Mouse (Mus musculus) intestine, embryonic 14.5 days (tissue): ENCODE results near the gene Nedd9. TPM values are rescaled to one million over a fixed set of nuclear protein-coding genes. Genes with fewer than 3 reads are reported as not detected.
A peak's percentile ranks its signal among the peaks of the same experiment; 100 is the strongest.

Source experiments
- ATAC-seq: fragments of 200-750 bp; cut with Nextera tagmentation; replicated peaks from 2 replicates; pipeline ENCODE4 v1.8.0; 2017; ENCODE audit warnings: low read depth, moderate number of reproducible peaks, moderate TSS enrichment, moderate library complexity; ENCODE audit not compliant: low FRiP score, low TSS enrichment
- DNase-seq: peaks from one replicate; pipeline ENCODE4 v3.0.0-alpha.2; 2018; ENCODE audit warnings: low spot score
- H3K27ac ChIP-seq: fragments of 300-500 bp; sonication (generic); 2 replicates; pipeline ENCODE4 v1.5.1; 2014; ENCODE audit warnings: low read depth, mild to moderate bottlenecking, control low read depth
- H3K27me3 ChIP-seq: fragments of 300-500 bp; sonication (generic); replicated peaks from 2 replicates; pipeline ENCODE4 v1.6.1; 2014; ENCODE audit warnings: low read length, control low read depth; ENCODE audit not compliant: control insufficient read depth, insufficient read depth
- H3K36me3 ChIP-seq: fragments of 300-500 bp; sonication (generic); 2 replicates; pipeline ENCODE4 v1.6.1; 2014; ENCODE audit warnings: low read length, control low read depth; ENCODE audit not compliant: control insufficient read depth, insufficient read depth
- H3K4me1 ChIP-seq: fragments of 300-500 bp; sonication (generic); replicated peaks from 2 replicates; pipeline ENCODE4 v1.6.1; 2014; ENCODE audit warnings: low read length, control low read depth, mixed read lengths; ENCODE audit not compliant: control insufficient read depth, insufficient read depth
- H3K4me2 ChIP-seq: fragments of 300-500 bp; sonication (generic); 2 replicates; pipeline ENCODE4 v1.6.1; 2014; ENCODE audit warnings: low read length
- H3K4me3 ChIP-seq: fragments of 300-500 bp; sonication (generic); 2 replicates; pipeline ENCODE4 v1.5.1; 2014; ENCODE audit warnings: low read depth, low read length, control low read depth, mixed read lengths
- H3K9ac ChIP-seq: fragments of 300-500 bp; sonication (generic); 2 replicates; pipeline ENCODE4 v1.6.1; 2014; ENCODE audit warnings: mild to moderate bottlenecking, low read length
- H3K9me3 ChIP-seq: fragments of 300-500 bp; sonication (generic); 2 replicates; pipeline ENCODE4 v1.6.1; 2016; ENCODE audit warnings: low read length, control low read depth; ENCODE audit not compliant: control insufficient read depth
- WGBS: fragments of 180-500 bp; shearing (Covaris S2); extraction: QIAGEN DNeasy Blood & Tissue Kit; methylation state at CpG from one replicate; pipeline ENCODE4 v1.1.7; 2014; 5-methylcytosine and 5-hydroxymethylcytosine counted together
- polyA plus RNA-seq: library from polyadenylated mRNA; unstranded; fragments of >200 nt; fragmentation: Nextera tagmentation; extraction: Ambion mirVana; gene quantifications from 2 replicates; pipeline ENCODE4 v1.2.1, GENCODE M21; 2014

Nedd9 gene
- polyA plus RNA-seq, 1 experiment from 2014 or later = 56.5 TPM

DNA sequence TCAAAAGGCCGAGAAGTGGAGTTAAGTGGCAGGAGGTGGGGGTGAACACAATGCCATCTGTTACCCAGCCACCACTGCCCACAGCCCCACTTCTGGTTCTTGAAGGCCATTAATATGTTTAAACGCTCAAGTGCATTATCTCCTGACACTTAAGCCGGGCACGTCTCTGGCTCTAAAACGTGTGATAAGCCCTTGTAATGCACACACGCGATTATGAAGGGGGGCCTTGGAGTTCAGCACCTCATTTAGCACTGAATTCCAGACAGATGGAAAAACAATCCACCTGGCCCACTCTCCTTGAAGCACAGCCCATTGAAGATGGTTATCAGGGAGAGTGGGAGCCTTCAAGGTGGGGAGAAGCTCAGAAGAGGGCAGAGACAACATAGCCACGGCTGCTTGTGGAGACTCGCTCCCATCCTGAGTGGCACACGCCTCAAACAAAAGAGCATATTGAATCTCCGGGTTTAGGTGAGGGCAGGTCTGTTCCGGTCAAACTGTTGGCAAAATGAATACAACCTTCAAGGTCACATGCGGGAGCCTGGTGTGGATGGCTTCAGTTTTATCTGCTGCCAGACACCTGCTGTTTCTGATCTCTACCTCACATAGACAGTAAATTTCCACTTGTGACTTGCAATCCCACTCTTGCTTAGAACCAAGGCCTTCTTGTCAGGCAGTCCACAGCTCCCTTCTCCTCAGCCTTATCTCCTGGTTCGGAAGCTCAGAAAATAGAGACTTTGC is 30.7 kb downstream of the Nedd9 start:
- DNase-seq (no peak), ATAC-seq (no peak)
- Histone ChIP-seq H3K9me3 (no peaks in the 10 kb centered on the region), H3K27me3 (no peaks in the 10 kb centered on the region), H3K9ac (no peak overlapping the region), H3K4me3 (no peak overlapping the region), H3K4me2 (no peak overlapping the region), H3K36me3 (no peaks in the 10 kb centered on the region), H3K27ac (peak overlapping the region; percentile 60), H3K4me1 (peaks cover 19% of the 10 kb centered on the region)
- WGBS = 55% methylated on average over 14 of the region's 14 CpGs

DNA sequence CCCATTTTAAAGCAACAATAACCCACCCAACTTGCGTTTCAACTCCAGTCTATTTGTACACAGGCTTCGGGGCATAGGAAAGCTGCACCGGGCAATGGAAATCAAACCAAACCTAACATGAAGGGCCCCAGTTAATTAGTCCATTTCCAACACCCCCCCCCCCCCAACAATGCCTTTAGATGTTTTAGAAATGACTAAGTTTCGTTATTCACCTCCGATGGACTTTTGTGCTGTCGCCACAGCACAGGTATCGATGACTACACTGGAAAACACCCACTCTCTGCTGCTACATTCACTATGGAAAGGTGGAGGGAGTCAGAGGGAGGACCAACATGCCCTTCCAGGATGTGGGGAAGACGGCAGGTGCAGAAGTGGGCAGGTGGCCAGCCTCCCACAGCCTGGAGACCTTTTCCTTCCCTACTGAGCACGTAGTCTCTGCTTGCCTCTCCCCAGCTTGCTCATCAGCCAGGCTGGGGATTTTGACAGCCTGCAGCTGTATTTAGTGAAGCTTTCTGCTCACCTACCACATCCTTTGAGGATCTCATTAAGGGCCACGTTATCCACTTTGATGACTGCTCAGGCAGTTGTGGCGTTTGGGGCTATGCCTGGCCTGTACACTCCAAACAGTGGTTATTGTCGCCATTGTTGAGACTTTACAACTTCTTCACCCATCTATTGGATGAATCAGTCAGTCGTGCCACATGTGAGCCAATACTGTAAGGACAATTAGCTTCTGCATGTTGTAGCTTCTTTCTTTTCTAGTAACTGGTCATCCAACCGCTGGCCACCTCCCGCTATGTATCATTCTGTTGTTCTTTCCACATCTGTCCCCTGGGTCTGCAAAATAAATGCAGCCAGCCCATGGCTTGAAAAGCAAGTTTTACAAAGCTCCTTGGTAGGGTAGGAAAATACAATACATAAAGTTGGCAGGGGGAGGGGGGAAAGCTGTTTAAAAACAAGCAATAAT is 33.7 kb downstream of the Nedd9 start:
- H3K9me3 ChIP-seq = no peaks in the 10 kb centered on the region
- no peak overlapping the region for H3K4me2 ChIP-seq
- peaks cover 19% of the 10 kb centered on the region for H3K4me1 ChIP-seq
- DNase-seq (no peak), ATAC-seq (no peak)
- 87% methylated on average over 15 of the region's 15 CpGs for WGBS
- H3K36me3 ChIP-seq = no peaks in the 10 kb centered on the region
- no peak overlapping the region for H3K27ac ChIP-seq
- no peak overlapping the region for H3K9ac ChIP-seq
- no peaks in the 10 kb centered on the region for H3K27me3 ChIP-seq
- no peak overlapping the region for H3K4me3 ChIP-seq

DNA sequence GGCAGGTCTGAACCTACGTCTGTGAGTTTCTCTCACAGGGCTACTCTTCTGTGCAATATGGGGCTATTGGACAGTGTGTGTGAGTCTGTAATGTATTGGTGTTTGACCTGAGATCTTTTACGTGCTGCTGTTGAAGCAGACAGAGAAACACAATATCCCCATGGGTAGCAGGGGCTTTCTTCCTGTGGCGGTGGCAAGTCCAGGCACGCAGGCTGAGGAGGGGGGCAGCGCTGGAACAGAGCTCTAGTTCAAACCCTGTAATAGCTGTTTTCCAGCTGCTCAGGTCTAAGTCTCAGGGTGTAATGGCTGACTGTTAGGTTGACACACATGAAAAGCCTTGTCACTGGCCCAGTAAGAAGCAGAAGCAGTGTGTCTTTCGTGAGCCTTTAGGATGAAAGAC is 36.3 kb downstream of the Nedd9 start:
- DNase-seq (no peak), ATAC-seq (no peak)
- 82% methylated on average over 6 of the region's 6 CpGs for WGBS
- H3K9ac ChIP-seq = no peak overlapping the region
- no peaks in the 10 kb centered on the region for H3K27me3 ChIP-seq
- H3K9me3 ChIP-seq = no peaks in the 10 kb centered on the region
- H3K4me3 ChIP-seq = no peak overlapping the region
- no peaks in the 10 kb centered on the region for H3K36me3 ChIP-seq
- H3K27ac ChIP-seq = no peak overlapping the region
- H3K4me2 ChIP-seq = no peak overlapping the region
- no peaks in the 10 kb centered on the region for H3K4me1 ChIP-seq

DNA sequence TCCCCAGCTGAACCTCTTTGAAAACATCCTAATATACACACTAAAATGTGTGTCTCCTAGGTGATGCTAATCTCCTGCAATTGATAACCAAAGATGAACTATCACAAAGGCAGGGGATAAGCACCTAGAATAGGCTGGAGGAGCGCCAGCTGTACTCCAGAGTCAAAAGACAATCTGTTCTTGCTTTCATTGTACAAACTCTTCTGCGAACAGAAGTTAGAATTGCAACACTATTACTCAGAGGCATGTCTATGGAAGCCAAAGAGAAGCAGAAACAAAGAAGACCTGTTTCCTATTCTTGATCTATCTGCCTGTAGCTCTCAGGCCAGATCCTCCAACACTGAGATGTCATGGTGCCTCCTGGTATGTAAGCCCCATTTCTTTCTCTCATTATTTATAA is 38.0 kb downstream of the Nedd9 start:
- Histone ChIP-seq H3K36me3 (no peaks in the 10 kb centered on the region), H3K4me2 (no peak overlapping the region), H3K4me1 (no peaks in the 10 kb centered on the region), H3K27ac (no peak overlapping the region), H3K27me3 (no peaks in the 10 kb centered on the region), H3K9ac (no peak overlapping the region), H3K4me3 (no peak overlapping the region), H3K9me3 (no peaks in the 10 kb centered on the region)
- DNase-seq = no peak
- ATAC-seq = no peak
- WGBS = 88% methylated on average over 2 of the region's 2 CpGs

DNA sequence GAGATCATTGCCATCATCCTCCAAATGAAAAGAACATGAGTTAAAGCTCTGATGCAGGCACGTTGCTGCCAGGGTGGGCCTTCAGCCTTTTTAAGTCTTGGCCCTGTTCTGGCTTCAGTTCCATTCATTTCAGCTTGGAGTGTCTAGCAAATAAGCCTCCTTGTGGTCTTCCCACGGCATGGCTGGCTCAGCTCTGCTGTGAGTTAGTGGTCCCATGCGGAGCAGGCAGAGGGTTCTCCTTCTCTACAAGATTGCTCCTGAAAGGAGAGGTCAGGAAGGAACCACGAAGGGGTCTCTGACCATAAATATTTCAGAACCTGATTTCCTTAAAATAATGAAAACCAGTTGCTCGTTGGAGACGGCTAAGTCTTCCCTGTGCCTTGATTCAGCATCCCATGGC is 40.0 kb downstream of the Nedd9 start:
- Histone ChIP-seq H3K36me3 (no peaks in the 10 kb centered on the region), H3K4me3 (no peak overlapping the region), H3K9me3 (no peaks in the 10 kb centered on the region), H3K4me1 (no peaks in the 10 kb centered on the region), H3K27me3 (no peaks in the 10 kb centered on the region), H3K4me2 (no peak overlapping the region), H3K27ac (no peak overlapping the region), H3K9ac (no peak overlapping the region)
- DNase-seq (no peak), ATAC-seq (no peak)
- 69% methylated on average over 6 of the region's 6 CpGs for WGBS

DNA sequence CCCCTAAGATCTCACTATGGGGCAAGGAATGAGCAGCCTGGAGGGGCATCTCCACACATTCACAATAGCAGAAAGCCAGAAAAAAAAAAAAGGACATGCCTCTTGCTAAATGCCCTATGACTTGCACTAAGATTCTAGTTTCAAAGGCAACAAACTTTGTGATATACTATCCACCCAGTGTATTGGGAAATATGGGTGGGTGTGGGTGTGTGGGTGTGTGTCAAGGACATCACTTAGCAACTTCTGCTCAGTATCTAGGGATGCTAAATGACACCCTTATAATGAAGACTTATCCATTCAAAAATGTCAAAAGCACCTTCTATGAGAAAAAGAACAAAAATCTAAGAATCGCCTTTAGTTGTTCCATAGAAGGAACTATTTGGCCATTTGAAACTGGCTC is 40.6 kb downstream of the Nedd9 start:
- no peaks in the 10 kb centered on the region for H3K9me3 ChIP-seq
- 94% methylated on average over 1 of the region's 1 CpGs for WGBS
- ATAC-seq (no peak), DNase-seq (no peak)
- H3K4me2 ChIP-seq = no peak overlapping the region
- H3K9ac ChIP-seq = no peak overlapping the region
- H3K27me3 ChIP-seq = no peaks in the 10 kb centered on the region
- H3K4me1 ChIP-seq = no peaks in the 10 kb centered on the region
- no peak overlapping the region for H3K27ac ChIP-seq
- no peak overlapping the region for H3K4me3 ChIP-seq
- H3K36me3 ChIP-seq = no peaks in the 10 kb centered on the region

DNA sequence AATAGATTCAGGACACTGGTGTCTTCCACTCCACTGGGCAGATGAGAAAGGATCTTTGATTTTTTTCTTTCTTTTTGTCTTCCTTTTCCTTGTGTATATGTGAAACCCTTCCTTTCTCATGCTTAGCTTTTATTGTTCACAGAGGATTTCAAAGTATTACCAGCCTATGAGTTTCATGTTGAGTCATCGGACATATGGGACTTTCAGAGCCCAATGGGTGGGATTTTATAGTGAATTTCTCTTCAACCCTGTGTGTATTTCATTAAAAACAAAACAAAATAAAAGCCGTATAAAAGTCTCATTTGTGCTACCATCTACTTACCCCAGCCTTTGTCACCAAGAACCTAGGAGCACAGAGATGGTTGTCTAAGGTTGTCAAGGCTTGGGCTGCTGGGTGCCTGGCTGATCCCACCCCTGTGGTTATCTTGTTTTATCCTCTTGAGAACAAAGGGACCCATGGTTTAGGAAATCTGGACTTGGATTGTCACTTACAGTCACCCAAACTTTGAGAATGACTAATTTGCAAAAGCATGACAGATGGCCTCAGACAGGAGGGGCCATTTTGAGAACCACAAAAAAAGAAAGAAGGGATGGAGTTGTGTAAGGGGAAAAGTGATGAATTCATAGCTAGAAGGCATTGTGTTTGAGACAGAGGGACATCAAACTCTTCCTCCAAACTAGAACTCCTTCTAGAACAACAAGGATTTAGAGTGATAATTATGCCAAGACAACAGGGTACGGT is 41.9 kb downstream of the Nedd9 start:
- ATAC-seq (no peak), DNase-seq (no peak)
- Histone ChIP-seq H3K4me3 (no peak overlapping the region), H3K36me3 (no peaks in the 10 kb centered on the region), H3K9ac (no peak overlapping the region), H3K4me1 (no peaks in the 10 kb centered on the region), H3K27ac (no peak overlapping the region), H3K9me3 (no peaks in the 10 kb centered on the region), H3K27me3 (no peaks in the 10 kb centered on the region), H3K4me2 (no peak overlapping the region)
- 96% methylated on average over 3 of the region's 3 CpGs for whole genome bisulfite sequencing

DNA sequence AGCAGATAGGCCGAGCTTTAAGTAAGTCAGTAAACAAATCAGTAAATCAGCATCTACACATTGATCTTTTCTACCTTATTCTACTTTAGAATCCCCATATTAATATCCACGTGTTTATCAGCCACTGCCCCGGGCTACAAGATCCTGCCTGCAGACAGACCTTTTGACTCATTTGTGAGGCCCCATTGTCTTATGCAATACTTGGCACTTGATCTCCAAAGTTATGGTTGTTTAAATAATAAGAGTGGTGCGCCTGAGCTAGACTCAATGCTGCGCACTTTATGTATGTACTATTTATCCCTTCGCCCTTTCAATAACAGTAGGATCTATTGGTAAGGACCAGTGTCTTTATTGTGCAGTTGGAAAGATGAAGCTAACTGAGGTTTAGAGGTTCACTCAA is 42.9 kb downstream of the Nedd9 start:
- Histone ChIP-seq H3K27ac (no peak overlapping the region), H3K27me3 (no peaks in the 10 kb centered on the region), H3K4me3 (no peak overlapping the region), H3K4me1 (no peaks in the 10 kb centered on the region), H3K9me3 (no peaks in the 10 kb centered on the region), H3K9ac (no peak overlapping the region), H3K36me3 (no peaks in the 10 kb centered on the region), H3K4me2 (no peak overlapping the region)
- DNase-seq (no peak), ATAC-seq (no peak)
- WGBS = 95% methylated on average over 6 of the region's 6 CpGs
